Mouse (Mus musculus): Measurements from ENCODE around the gene Mfap4.

- TF ChIP-seq CTCF (IDR thresholded peaks at IDR 0.05; ENCODE audit: control insufficient read depth, insufficient read depth, insufficient read length): no peak
- TF ChIP-seq MAX (IDR thresholded peaks at IDR 0.05): no peak
- no peak for TF ChIP-seq USF1 (IDR thresholded peaks at IDR 0.05; ENCODE audit: low read depth)
- no peak for TF ChIP-seq MYOD1 (IDR thresholded peaks at IDR 0.05; ENCODE audit: control insufficient read depth, insufficient read length, low read depth)
- no peak for TF ChIP-seq FOSL1 (IDR thresholded peaks at IDR 0.05; ENCODE audit: insufficient read depth, low read length, poor library complexity, severe bottlenecking)
- TF ChIP-seq CEBPB (IDR thresholded peaks at IDR 0.05; ENCODE audit: low read depth): no peak
- TF ChIP-seq MYOG (IDR thresholded peaks at IDR 0.05; ENCODE audit: control insufficient read depth, extremely low read depth, insufficient read length): no peak
These were observed 44.8 kb upstream of the Mfap4 start for GRCm38 (mm10) chr11:61440416-61440815.
